ENCODE assay signal across 32 mouse cellular contexts in genomic region chr9:61263335-61263734, GRCm38 (mm10).
"Had no signal": no experiment of that assay in that cellular context is flagged by ENCODE, and none has a peak within 500 bp of the region (broad histone marks: within the 10 kb centered on the region; RNA-seq: fewer than 3 reads in every experiment).

No protein-coding gene starts in this region.

- H3K27ac ChIP-seq: heart, embryonic 15.5 days; hindbrain, embryonic 10.5 days; hindbrain, embryonic 12.5 days; hindbrain, embryonic 13.5 days; hindbrain, embryonic 14.5 days; hindbrain, embryonic 15.5 days; hindbrain, postnatal 0 days; intestine, embryonic 15.5 days; kidney, embryonic 15.5 days; kidney, postnatal 0 days; layer of hippocampus, adult 2 months; left cerebral cortex, adult 2 months had no signal

- H3K9ac ChIP-seq: heart, embryonic 15.5 days; hindbrain, embryonic 12.5 days; hindbrain, embryonic 13.5 days; hindbrain, embryonic 14.5 days; hindbrain, embryonic 15.5 days; intestine, embryonic 15.5 days; kidney, embryonic 15.5 days had no signal

- DNase-seq: heart, postnatal 10 days; heart, postnatal 14 days; heart, postnatal 36 days; heart, postnatal 4 days; kidney, adult 11 months; kidney, adult 18-20 months; kidney, adult 2 months; kidney, adult 8-10 months; kidney, adult 9 months; kidney, postnatal 10 days; kidney, postnatal 14 days; kidney, postnatal 25 days; kidney, postnatal 36 days; kidney, postnatal 4 days; layer of hippocampus, adult 9-11 months; layer of hippocampus, postnatal 36 days had no signal

- H3K4me3 ChIP-seq: heart, embryonic 15.5 days; hindbrain, embryonic 10.5 days; hindbrain, embryonic 12.5 days; hindbrain, embryonic 13.5 days; hindbrain, embryonic 15.5 days; intestine, embryonic 15.5 days; kidney, embryonic 15.5 days; layer of hippocampus, adult 2 months; left cerebral cortex, adult 2 months had no signal

- H3K4me2 ChIP-seq: heart, embryonic 15.5 days; hindbrain, embryonic 12.5 days; hindbrain, embryonic 13.5 days; hindbrain, embryonic 14.5 days; hindbrain, embryonic 15.5 days; intestine, embryonic 15.5 days; kidney, embryonic 15.5 days had no signal

- H3K27me3 ChIP-seq: hindbrain, embryonic 12.5 days; hindbrain, embryonic 15.5 days; intestine, embryonic 15.5 days had no signal

- H3K36me3 ChIP-seq: heart, embryonic 15.5 days; hindbrain, embryonic 10.5 days; hindbrain, embryonic 12.5 days; hindbrain, embryonic 13.5 days; hindbrain, embryonic 15.5 days; intestine, embryonic 15.5 days; kidney, embryonic 15.5 days had no signal

- ATAC-seq: hindbrain, embryonic 16.5 days; hindbrain, postnatal 0 days; inflammation-experienced regulatory T-cells, adult 6 months; intestine, embryonic 15.5 days; intestine, embryonic 16.5 days; intestine, postnatal 0 days had no signal

- H3K9me3 ChIP-seq: hindbrain, embryonic 12.5 days; hindbrain, embryonic 15.5 days; intestine, embryonic 15.5 days had no signal
